Mouse (Mus musculus): ENCODE data around the gene Hist1h2an. TPM values are rescaled to one million over a fixed set of nuclear protein-coding genes. Genes with fewer than 3 reads are reported as not detected.
"Not testable (repeated sequence)": the region's sequence is repeated elsewhere in the genome, so short reads cannot be mapped to it uniquely, and the experiment has no call there.

The Hist1h2an gene
- total RNA-seq (2021) (1 to 10 TPM; 3.4 to 4.6 TPM), polyA plus RNA-seq (2012; rRNA removed) (4.2 TPM in 1 of 2 replicates, not detected in the other)
- long read RNA-seq: 0 reads

DNA sequence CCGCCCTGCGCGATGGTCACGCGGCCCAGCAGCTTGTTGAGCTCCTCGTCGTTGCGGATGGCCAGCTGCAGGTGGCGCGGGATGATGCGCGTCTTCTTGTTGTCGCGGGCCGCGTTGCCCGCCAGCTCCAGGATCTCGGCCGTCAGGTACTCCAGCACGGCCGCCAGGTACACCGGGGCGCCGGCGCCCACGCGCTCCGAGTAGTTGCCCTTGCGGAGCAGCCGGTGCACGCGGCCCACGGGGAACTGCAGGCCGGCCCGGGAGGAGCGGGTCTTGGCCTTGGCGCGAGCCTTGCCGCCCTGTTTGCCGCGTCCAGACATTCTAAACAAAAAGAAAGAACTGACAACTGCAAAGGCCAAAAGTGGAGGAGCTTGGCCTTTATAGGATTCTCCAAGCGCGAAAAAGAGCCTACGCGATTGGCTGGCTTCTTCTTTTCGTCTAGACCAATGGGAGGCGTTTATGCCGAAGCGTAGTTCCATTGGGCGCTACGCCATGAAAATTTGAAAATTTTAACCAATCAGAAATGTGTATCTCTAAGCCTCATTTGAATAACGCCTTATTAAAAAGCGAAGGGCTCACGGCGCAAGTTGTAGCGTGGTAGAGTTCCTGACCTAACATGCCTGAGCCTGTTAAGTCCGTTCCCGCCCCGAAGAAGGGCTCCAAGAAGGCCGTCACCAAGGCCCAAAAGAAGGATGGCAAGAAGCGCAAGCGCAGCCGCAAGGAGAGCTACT lies at the start of gene Hist1h2an, which contains the start of gene Hist1h2bp:
TSS of gene Hist1h2an (minus strand) at position 320 of the 731 bp plus-strand sequence.
TSS of gene Hist1h2bp (plus strand) at position 563 of the 731 bp plus-strand sequence.
- peak; percentile 92 for DNase-seq

DNA sequence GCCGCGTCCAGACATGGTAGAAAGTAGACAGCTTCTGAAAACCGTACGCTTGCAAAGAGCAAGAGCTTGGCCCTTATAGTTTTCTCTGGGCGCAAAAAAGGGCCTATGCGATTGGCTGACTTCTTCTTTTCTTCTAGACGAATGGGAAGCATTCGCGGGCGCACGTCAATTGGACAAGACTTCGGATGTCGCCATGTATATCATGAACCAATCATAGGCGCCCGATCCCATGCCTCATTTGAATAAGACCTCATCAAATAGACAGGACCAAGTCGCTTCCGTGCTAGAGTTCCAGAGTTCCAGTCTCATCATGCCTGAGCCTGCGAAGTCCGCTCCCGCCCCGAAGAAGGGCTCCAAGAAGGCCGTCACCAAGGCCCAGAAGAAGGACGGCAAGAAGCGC lies 46.4 kb upstream of the Hist1h2an start, which contains the start of the genes Hist1h2ap and Hist1h2br:
TSS of gene Hist1h2ap (minus strand) at position 47 of the 400 bp plus-strand sequence.
TSS of gene Hist1h2br (plus strand) at position 283 of the 400 bp plus-strand sequence.
- not testable (repeated sequence) for DNase-seq

DNA sequence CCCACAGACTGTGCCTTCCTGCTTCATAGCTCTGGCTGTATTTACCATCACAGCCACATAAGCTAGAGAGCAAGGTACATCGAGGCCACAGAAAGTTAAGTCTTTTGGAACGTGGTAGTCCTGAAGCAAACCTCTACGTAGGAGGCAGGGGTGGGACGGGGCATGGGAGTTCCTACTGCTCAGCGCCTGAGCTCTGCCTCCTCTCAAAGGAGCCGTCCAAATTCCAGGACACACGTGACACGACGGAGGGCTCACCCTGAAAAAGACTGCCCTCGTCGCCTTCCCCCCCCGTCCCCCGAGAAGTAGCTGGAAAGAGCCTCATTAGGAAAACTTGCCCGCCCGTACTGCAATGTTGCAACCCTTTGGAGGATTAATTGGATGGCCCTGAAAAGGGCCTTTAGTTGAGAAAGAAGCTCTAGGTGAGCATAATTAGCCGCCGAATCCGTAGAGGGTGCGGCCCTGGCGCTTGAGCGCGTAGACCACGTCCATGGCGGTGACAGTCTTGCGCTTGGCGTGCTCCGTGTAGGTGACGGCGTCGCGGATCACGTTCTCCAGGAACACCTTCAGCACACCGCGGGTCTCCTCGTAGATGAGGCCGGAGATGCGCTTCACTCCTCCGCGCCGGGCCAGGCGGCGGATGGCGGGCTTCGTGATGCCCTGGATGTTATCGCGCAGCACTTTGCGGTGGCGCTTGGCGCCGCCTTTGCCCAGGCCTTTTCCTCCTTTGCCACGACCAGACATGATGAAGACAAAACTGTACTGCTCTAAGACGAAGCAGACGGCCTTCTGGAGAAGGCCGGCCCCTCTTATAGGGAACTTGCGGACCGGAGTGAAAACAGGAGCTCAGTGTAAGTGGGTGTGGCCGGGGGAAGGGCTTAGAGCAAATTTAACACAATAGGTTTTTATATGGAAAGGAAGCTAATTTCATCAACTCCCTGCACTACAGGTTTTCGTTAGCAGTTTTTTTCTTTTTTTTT lies 44.7 kb upstream of the Hist1h2an start, which contains the start of gene Hist1h4n:
TSS of gene Hist1h4n (minus strand) at position 779 of the 977 bp plus-strand sequence.
- DNase-seq: peak; percentile 71

DNA sequence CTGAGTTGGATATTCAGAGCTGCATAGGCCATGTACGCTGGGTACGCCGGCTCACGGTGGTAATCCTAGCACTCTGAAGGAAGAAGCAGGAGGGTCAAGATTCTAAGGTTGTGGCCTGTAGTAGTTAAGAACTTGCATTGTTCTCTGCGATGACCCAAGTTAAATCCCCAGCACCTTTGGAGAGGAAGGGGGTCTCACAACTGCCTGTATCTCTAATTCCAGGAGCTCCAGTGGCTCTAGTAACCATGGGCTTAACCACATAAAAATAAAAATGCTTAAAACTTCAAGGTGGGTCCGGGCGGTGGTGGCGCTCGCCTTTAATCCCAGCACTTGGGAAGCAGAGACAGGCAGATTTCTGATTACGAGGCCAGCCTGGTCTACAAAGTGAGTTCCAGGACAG lies 43.3 kb upstream of the Hist1h2an start:
- DNase-seq: no peak

DNA sequence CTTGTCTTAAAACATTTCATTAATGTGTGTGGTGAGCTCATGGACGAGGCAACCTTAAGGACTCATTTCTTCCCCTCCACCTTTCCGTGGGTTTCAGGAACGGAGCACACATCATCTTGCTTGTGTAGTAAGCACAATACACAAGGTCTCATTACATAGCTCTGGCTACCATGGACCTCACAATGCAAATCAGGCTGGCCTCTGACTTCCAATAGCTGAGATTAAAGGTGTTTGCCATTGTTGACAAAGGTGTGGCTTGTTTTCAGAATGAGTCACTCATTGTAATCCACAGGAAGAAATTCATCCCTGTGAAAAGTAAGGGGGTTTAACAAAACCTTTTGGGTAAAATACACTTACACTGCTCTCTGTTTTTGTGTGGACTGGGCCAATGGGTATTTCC lies 41.5 kb upstream of the Hist1h2an start:
- DNase-seq: no peak

DNA sequence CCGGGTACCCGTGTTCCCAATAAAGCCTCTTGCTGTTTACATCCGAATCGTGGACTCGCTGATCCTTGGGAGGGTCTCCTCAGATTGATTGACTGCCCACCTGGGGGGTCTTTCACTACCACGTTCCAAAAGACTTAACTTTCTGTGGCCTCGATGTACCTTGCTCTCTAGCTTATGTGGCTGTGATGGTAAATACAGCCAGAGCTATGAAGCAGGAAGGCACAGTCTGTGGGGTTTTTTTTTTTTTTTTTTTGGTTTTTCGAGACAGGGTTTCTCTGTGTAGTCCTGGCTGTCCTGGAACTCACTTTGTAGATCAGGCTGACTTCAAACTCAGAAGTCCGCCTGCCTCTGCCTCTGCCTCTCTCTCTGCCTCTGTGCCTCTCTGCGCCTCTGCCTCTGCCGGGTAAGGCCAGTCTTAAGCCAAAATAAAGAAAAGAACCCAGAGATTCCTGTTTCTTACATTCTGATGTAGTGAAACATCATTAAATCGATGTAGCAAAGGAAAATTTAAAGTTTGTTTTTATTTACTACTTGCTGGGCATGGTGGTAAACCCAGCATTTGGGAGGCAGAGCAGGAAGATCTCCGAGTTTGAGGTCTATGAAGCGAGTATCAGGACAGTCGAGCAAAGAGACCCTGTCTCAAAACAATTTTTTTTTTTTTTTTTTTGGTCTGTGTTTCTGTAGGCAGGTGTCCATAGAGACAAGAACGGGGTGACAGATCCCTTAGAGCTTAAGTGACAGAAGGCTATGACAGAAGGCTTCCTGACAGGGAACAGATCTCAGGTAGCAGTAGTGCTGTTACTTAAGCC lies 33.3 kb upstream of the Hist1h2an start:
- DNase-seq: not testable (repeated sequence)

DNA sequence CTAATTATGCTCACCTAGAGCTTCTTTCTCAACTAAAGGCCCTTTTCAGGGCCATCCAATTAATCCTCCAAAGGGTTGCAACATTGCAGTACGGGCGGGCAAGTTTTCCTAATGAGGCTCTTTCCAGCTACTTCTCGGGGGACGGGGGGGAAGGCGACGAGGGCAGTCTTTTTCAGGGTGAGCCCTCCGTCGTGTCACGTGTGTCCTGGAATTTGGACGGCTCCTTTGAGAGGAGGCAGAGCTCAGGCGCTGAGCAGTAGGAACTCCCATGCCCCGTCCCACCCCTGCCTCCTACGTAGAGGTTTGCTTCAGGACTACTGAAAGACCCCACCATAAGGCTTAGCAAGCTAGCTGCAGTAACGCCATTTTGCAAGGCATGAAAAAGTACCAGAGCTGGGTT lies 25.1 kb upstream of the Hist1h2an start:
- DNase-seq: not testable (repeated sequence)

DNA sequence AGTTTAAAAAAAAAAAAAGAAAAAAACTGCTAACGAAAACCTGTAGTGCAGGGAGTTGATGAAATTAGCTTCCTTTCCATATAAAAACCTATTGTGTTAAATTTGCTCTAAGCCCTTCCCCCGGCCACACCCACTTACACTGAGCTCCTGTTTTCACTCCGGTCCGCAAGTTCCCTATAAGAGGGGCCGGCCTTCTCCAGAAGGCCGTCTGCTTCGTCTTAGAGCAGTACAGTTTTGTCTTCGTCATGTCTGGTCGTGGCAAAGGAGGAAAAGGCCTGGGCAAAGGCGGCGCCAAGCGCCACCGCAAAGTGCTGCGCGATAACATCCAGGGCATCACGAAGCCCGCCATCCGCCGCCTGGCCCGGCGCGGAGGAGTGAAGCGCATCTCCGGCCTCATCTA lies 24.5 kb upstream of the Hist1h2an start, which contains the start of gene Hist1h4m:
TSS of gene Hist1h4m (plus strand) at position 208 of the 400 bp plus-strand sequence.
- DNase-seq: peak; percentile 81

DNA sequence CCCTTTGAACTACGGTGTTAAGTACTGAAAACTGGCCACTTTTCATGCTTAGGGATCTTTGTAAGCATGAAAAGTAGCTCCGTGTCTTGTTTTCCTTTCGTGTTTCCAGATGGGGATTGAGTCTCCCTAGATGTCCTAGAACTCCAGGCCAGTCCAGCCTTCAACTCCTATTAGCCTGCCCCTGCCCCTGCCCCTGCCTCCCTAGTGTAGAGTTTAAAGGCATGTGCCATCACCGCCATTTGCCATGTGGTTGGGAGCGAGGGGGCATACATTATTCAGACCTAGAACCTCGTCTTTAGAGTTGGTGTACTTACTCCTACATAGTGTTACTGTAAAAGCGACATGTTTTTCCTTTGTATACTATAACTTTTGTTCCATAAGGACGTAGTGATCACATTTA lies 24.1 kb upstream of the Hist1h2an start:
- DNase-seq: not testable (repeated sequence)

DNA sequence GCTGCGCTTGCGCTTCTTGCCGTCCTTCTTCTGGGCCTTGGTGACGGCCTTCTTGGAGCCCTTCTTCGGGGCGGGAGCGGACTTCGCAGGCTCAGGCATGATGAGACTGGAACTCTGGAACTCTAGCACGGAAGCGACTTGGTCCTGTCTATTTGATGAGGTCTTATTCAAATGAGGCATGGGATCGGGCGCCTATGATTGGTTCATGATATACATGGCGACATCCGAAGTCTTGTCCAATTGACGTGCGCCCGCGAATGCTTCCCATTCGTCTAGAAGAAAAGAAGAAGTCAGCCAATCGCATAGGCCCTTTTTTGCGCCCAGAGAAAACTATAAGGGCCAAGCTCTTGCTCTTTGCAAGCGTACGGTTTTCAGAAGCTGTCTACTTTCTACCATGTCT lies 23.1 kb upstream of the Hist1h2an start, which contains the start of the genes Hist1h2bq and Hist1h2ao:
TSS of gene Hist1h2bq (minus strand) at position 125 of the 400 bp plus-strand sequence.
TSS of gene Hist1h2ao (plus strand) at position 393 of the 400 bp plus-strand sequence.
- not testable (repeated sequence) for DNase-seq

DNA sequence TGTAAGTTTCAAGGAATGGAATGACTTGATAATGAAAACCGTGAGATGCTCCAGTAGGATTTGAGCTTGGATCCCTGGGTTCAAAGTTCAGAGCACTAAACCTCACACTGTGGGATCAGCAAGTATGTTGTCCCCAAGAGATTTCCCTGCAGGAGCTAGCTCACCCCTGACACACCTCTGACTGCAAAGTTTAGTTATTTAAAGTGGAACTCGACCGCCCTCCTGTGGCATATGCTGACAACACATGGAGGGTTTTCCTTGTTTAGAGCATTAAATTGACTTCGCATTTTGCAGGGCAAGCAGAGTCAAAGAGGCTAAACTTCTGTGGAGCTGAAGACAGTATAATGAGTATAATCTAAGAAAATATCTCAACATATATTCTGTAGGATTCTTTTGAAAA lies 16.0 kb upstream of the Hist1h2an start:
- not testable (repeated sequence) for DNase-seq

DNA sequence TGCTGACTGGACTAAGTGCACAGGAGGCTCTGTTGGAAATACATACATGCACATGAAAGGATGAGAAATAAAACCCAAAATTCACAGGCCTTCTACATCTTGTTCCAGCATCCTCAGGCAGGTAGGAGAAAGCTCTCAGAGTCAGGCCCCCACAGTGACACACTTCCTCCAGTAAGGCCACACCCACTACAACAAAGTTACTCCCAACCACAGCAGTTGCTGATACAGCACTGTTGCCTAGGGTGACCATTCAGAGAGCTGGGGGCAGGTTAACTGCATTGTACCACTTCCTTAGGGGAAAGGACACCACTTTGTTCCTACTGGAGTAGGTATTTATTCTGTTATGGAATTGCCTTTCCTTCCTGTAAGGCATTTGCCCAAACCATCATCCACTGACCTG lies 10.1 kb upstream of the Hist1h2an start:
- DNase-seq: not testable (repeated sequence)

DNA sequence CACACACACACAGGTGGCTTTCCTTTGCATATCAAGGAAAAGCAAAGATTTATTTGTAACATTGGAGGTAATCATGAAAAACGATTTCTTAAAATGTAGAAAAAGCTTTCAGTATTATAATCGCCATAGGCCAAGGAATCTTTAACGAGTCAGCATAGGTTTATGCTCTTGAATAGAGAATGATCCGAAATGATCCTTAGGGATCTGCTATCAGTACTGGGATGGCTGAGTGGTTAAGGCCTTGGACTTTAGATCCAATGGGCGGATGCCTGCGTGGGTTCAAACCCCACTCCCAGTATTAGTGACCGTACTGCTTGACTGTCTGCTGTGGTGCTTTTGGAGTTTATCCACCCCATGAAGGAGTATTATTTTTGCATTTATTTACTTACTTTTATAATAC lies 8.6 kb upstream of the Hist1h2an start:
- DNase-seq: no peak

DNA sequence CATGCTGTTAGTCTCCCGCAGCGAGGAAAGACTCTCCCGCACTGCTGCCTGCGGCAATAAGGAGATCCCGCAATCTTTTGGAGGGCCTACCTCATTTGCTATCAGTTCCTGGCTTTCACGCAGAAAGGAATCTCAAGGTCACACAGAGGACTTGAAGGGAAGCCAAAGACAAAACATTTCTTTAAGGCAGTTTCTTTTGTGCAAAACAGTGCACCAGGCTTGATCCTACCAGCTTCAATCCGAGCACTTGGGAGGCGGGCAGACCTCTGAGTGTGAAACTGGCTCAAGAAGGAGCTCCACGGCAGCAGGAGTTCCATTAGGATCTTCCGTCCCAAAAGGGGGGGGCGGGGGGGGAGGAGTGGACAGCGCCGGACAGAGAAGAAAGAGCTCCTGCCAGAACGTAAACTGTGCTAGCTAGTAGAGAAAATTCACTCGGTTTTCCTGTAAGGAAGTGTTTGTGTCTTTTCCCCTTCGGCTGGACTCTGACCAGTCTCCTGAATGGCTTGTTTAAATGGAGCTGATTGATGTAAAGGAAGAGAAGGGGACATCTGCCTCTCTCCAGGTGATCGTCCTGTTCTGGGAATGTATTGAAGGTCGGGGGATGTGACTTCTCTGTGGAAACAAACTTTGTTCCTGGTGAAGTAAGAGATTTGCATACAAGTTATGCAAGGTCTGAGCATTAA lies 3.7 kb upstream of the Hist1h2an start:
- DNase-seq: peak; percentile 14

DNA sequence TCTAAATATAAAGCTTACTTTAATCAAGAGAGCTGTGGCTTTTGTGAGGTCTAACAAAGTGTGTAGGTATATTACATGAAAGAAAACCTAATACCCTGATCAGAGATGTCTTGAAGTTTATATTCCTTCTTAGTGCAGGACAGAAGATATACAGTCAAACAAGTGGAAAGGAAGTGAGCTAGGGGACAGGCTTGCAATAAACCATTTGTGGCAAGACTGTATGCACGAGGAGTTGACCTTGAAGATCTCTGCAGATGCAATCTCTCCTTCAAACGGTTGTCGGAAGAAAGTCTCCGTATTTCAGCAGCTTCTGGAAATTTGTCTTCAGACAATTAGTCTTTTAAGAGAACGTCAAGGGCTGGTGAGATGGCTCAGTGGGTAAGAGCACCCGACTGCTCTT lies 2.9 kb upstream of the Hist1h2an start:
- no peak for DNase-seq

DNA sequence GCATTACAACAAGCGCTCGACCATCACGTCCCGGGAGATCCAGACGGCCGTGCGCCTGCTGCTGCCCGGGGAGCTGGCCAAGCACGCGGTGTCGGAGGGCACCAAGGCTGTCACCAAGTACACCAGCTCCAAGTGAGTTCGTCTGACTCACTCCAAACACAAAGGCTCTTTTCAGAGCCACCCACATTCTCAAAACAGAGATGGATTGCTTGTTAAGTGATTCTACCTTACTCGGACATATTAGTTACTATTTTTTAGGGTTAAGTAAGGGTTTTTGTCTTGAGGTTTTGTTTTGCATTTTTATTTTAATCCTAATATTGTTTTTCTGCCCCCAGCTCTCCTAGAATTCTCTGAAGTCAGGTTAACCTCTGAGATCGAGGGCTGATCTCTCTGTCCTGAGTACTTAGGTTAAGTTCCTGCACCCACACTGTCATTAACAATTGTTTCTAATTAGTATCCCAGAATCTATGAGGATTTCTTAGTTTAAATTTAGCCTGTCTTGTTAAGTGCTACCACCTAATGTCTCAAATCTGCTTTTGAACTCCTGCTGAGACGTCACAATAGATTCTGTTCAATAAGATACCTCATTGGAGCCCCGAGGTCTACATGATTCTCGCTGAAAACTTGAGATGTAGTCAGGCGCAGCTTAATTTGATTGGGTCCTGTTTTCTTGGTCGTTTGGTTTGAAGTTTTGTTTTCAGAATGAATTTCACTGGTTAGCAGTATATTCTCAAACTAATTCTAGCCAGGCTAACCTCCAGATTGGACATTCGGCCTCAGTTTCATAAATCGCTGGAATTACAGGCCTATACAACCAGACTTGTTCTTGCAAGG lies 959 bp upstream of the Hist1h2an start:
- DNase-seq: no peak

DNA sequence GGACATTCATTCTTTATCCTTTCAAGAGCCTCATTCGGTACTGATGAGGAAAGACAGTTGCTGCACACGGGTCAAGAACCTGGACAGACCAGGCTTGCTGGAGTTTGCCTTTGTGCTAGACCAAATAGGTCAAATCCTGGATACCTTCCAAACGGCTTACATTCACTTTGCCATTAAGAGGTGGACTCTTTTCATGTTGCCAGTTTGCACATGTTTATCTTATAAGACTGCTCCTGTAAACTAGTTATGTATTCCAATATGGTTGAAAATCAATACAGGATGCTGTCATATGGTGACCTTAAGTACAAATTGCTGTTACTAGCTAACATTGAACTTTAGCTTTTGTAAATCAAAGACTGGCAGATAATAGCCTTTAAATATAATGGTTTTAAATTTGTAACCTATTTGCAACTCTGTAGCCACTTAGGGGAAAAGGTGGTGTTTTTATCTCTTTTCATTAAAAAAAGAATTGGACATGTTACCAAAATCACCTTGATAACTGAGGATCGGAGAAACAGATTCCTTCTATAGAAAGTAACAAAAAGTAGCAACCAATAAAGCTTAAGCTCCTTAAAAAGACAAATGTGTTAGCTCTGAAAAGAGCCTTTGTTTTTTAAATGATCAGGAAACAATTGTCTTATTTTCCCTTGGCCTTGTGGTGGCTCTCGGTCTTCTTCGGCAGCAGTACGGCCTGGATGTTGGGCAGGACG lies 674 bp downstream of the Hist1h2an start:
- DNase-seq: no peak

DNA sequence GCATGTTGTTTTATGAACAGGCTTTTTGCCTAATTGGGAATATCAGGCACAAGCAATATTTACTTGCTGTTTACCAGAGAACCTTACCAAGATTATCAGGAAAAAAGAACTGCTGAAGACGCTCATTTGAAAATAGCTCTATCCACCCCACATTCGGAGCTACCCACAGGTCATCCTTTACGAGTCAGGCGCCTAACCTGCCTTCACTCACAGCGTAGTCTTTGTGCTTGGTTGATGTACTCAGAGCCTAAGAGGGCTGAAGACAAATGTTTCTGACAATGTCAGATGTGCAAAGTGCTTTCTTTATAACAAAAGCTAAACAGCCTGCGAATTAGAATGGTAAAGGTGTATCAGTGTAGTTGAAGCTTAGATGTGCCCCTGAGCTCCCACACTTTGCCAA lies 2.7 kb downstream of the Hist1h2an start:
- DNase-seq: no peak

DNA sequence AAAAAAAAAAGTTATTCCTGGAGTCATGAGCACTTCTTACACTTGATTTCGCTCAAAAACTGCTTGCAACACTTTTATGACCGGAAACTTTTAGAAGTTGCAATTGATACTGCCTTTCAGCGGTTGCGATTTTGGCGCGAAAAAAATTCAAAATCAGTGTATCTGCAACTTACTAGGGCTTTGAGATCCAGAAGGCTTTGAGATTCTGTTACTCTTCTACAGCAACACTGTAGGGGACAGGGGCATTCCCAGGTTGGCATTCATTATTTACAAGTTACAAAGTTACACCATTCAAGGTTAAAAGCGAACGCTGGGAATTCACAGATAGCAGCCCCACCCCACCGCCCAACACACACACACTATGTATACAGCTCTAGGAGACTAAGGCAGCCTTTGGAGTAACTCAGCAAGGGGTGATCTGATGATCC lies 3.3 kb downstream of the Hist1h2an start:
- no peak for DNase-seq

Measured in adrenal gland, adult 2 months (tissue).